Mouse (Mus musculus) kidney, adult 9 months (tissue): ENCODE measurements around the gene Cnfn.
"Not testable (repeated sequence)": the region's sequence is repeated elsewhere in the genome, so short reads cannot be mapped to it uniquely, and the experiment has no call there.

Experiments used
- DNase-seq: peaks from one replicate; pipeline ENCODE4 v3.0.0; 2022

Gene Cnfn

DNA sequence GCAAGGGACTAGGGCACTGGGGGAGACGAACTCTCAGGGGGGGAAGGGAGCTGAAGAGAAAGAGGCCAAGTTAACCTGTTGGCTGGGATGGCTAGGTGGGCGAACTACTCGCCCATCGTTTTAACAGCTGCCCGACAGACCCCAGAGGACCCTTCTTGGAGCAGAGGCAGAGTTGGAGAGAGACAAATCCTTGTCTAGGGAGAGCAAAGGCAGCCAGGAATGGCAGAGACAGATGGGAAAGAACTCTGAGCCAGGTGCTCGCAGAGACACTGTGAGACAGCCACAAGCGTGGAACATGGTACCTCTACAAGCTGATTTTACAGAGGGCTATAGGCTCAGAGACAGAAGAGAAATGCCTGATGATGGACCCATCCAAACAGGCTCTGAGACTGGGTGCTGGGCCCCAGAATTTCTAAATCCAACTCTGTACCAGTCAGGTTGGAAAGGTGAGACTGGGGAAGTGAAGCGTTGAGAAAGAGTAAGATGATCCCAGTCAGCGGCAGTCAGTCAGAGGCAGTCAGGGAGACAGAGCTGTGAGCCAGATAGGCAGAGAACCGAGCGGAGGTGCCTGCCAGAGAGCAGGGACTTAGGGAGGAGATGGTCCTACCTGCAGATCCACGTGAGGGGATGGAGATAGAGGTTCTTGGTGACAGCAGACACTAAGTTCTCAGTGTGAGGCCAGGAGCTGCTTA is at the start of gene Cnfn:
Cnfn (minus strand) TSS at position 667 of the 692 bp plus-strand sequence.
- no peak for DNase-seq

DNA sequence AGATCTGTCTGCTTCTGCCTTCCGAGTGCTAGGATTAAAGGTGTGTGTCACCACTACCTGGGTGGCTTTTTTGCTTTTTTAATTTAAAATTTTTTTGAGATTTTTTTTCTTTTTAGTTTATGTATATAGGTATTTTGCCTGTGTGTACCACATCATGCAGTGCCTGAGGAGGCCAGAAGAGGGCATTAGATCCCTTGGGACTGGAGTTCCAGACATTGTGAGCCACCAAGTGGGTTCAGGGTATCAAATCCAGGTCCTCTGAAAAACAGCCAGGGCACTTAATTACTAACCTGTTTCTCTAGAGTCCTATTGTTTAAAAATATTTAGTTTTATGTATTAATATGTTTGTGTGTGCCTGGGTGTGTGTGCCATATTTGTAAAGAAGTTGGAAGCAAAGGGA is 48.1 kb upstream of the Cnfn start:
- DNase-seq: peak; percentile 59

DNA sequence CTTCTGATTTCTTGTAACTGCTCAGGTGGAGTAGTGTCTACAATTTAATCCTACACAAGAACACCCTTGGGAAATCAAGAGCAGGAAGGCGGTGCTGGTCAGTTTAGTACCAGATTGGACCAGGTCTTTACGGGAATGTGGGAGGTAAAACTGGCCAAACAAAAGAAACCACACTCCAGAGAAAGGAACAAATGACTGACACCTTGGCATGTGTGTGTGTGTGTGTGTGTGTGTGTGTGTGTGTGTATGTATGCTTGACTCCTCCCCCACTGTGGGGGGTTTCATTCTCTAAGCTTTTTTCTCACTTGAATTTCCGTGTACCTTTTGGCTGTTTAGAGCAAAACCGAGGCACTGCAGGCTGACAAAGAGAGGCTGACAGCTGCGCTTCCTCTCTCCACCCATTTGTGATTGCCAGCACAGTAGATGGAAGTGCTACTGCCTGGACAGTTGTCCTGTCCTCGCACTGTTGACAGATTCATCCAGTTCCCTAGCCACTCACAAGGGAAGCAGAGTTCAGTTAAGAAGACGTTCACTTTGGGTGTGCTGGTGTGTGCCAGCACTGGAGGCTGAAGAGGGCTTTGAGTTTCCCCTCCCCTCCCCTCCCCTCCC is 43.4 kb upstream of the Cnfn start, which contains the start of gene Cxcl17:
Cxcl17 (minus strand) TSS at position 54 of the 609 bp plus-strand sequence.
- DNase-seq: no peak

GRCm38 (mm10) chr7:25411861-25412260 is 42.3 kb upstream of the Cnfn start:
- DNase-seq: no peak

- no peak for DNase-seq
These were observed 41.6 kb upstream of the Cnfn start for GRCm38 (mm10) chr7:25410969-25411615.

GRCm38 (mm10) chr7:25409114-25409760 is 39.7 kb upstream of the Cnfn start:
- peak; percentile 46 for DNase-seq

DNA sequence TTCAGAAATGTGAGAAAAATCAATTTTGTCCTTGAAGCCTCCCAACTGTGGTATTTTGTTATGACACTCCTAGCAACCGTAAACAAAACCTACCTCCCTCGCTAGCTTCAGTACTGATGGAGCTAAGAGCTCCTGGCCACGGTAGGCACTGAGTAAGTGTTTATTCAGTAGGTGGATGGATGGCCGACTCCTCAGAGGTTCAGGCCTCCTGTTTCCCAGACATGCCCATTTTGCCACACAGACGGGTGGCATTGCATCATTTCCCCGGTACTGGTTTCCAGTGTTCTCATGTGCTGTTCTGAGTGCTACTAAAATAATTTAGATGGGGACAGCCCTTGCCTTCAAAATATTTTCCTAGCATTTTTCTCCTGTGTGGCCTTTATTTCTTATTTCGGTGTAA is 36.9 kb upstream of the Cnfn start:
- no peak for DNase-seq

DNA sequence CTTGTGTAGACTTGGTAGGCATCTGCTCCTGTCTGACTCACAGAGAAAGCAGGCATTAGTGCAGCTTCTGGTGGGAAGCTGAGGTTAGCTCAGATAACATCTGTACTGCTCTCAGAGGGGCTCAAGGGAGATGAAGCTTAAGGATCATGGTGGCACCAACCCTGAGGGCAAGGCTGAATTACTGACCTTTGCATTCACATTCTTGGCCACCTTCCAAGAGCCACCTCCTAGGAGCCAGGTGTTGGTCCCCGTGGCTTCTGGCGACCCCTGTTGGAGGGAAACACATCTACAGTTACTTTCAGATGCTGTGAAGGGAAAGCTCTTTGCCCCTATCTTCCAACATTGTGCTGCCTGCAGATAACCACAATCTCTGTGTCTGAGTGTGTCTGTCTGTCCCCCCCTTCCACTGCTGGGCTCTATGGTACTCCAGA is 33.2 kb upstream of the Cnfn start:
- DNase-seq: peak; percentile 91

GRCm38 (mm10) chr7:25401986-25402385 is 32.5 kb upstream of the Cnfn start:
- no peak for DNase-seq

DNA sequence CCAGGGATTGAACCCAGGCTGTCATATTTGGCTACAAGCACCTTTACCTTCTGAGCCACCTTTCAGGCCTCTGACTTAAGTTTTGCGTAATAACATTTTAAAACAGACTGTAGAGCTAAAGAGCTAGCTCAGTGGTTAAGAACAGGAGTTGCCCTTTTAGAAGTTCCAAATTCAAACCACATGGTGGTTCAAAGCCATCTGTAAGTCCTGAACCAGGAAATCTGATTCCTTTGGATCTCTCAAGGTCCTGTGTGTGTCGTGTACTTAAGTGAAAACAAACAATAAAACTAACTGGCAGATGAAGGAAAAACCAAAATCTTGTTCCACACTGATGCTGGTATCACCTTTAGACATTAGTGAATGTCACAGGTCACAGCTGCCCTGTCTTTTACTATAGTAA is 32.0 kb upstream of the Cnfn start:
- no peak for DNase-seq

- DNase-seq: not testable (repeated sequence)
These were observed 29.5 kb upstream of the Cnfn start for GRCm38 (mm10) chr7:25399028-25399427.

DNA sequence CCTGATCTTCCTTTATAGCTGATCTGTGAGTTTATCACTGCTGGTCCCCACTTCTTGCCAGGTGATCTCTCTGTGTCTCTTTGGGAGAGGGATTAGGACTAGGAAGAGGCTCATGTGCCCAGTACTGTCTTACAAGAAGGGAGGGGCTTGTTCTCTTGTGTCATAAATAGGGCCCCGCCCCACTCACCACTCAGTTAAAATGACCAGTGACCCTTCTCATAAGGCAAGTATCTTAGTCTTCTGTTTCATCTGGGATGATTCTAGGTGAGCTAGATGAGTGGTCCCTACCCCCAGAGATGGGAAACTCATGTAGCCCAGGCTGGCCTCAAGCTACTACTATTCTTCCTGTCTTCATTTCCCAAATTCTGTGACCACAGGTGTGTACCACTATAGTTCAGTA is 29.1 kb upstream of the Cnfn start, which contains the start of gene Lipe:
Lipe (minus strand) TSS at position 101 of the 400 bp plus-strand sequence.
- DNase-seq: no peak

- DNase-seq: no peak
These were observed 27.1 kb upstream of the Cnfn start for GRCm38 (mm10) chr7:25396621-25397020.

GRCm38 (mm10) chr7:25395558-25396521 is 26.3 kb upstream of the Cnfn start:
- peak; percentile 98 for DNase-seq

DNA sequence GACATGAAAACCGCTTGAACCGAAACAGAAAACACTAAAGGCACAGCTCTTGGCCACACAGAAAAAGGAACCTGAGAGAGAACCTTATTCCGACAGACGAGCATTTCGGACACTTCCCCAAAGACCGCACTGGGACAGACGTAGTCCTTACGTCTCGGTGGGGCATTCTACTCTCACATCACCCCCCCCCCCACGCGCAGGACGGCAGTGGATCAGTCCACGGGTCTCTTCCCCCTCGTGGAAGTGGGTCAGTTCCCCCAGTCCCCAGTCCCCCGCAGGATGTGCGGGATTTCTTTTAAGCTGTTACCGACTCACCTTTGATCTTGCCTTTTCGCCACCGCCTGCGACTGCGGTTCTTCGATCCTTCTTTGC is 25.6 kb upstream of the Cnfn start:
- DNase-seq: no peak

DNA sequence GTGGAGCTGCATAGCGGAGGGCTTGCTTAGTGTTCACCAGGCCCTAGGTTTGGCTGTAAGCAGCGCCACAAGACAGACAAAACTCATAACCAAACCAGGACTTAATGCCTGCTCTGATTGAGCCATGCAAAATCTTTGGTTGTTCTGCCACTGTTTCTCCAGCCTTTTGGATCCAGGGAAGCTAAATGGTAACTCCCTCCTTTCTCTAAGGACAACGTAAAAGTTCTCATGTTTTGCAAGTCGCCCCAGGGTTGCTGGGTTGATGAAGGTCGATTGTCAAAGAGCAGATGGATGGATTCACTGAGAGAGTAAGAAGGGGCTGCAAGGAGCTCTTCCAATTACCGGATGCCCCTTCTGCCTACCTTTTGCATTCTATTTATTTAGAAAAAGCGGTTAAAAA is 25.2 kb upstream of the Cnfn start:
- DNase-seq: peak; percentile 30

DNA sequence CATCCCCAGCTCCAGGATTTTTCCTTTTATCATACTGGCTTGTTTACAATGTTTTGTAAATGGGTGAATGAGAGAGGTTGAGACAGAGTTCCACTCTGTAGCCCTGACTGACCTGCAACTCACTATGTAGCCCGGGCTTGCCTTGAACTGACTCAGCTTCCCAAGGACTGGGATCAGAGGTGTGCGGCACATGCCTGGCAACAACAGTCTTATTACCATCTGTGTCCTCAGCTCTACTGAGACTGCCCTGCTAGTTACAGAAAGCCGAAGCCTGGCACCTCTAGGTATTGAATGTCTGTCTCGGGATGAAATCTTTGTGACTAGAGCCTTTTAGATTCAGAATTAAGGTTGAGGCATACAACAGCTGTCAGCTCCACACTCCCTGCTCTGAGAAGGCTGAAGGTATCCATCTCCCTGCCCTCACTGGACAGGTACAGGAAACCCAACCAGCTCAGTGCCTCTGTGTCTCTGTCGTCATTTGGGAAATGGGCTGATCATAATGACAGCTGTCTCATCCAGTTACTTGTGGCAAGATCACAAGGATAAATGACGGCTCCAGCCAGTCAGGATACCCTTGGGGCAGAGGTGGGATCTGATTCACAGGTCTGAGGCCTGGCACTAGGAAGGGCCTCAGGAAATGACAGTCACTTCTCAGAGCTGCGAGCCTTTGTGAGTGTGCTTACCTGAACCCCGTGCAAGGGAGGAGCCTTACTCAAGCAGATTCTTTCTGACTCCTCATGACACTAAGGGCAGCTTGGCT is 24.1 kb upstream of the Cnfn start:
- peak; percentile 25 for DNase-seq

DNA sequence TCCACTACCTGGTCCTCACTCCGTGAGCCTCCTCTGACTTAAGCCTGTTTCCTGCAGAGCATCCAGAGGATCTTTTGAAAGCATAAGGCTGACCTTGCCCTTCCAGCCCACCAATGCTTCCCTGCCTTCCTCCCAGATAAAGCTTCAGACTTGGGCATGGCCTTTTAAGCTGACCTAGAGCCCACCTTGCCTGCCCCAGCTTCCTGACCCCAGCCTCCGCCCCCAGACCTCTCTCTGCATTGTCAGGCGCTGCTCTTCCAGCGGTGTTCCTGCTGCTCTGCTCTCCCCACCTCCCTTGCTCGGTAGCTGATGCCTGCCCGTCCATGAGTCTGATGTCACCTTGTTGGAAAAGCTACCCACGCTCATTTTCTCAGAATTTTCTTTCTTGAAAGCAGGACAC is 23.3 kb upstream of the Cnfn start:
- DNase-seq: no peak

GRCm38 (mm10) chr7:25391856-25392453 is 22.4 kb upstream of the Cnfn start:
- DNase-seq: peak; percentile 85

- DNase-seq: no peak
These were observed 21.5 kb upstream of the Cnfn start for GRCm38 (mm10) chr7:25390986-25391385.
